Mouse (Mus musculus) cortical plate, adult 2 months (tissue): Measurements from ENCODE around the gene Ctu2.

Experiments
- CTCF ChIP-seq: fragments of 200-500 bp; IDR thresholded peaks from 2 replicates; pipeline ENCODE4 v1.5.1; 2011; ENCODE audit warnings: mild to moderate bottlenecking, control low read depth, low read length; ENCODE audit not compliant: insufficient read depth; ENCODE audit errors: extremely low read depth
- POLR2A ChIP-seq: fragments of 200-500 bp; IDR thresholded peaks from 2 replicates; pipeline ENCODE4 v1.6.1; 2011; ENCODE audit warnings: mild to moderate bottlenecking, low read length, control low read depth; ENCODE audit not compliant: insufficient read depth; ENCODE audit errors: extremely low read depth

- TF ChIP-seq POLR2A, result no peak
- TF ChIP-seq CTCF, result no peak
Measured at GRCm38 (mm10) chr8:122464985-122465384, 11.0 kb upstream of the Ctu2 start.
